Mouse (Mus musculus) ES-Bruce4 (cell line): Measurements from ENCODE around the gene Doc2g.
A peak's percentile ranks its signal among the peaks of the same experiment; 100 is the strongest.

ENCODE experiments used
- CTCF ChIP-seq: IDR thresholded peaks from one replicate; pipeline ENCODE4 v1.8.1; 2011; ENCODE audit warnings: low read depth, low read length
- POLR2A ChIP-seq: IDR thresholded peaks from one replicate; pipeline ENCODE4 v1.8.1; 2011; ENCODE audit warnings: low read length; ENCODE audit not compliant: insufficient read depth

- TF ChIP-seq CTCF (peak; percentile 87), POLR2A (no peak)
Measured at GRCm38 (mm10) chr19:4051741-4052515, 48.8 kb downstream of the Doc2g start.
